Mouse (Mus musculus) midbrain, postnatal 0 days (tissue): ENCODE results near the gene Il12rb2. TPM values are rescaled to one million over a fixed set of nuclear protein-coding genes. Genes with fewer than 3 reads are reported as not detected.

ENCODE experiments used
- ATAC-seq: fragments of 200-750 bp; cut with Nextera tagmentation; 2 replicates; pipeline ENCODE4 v1.8.0; 2017; ENCODE audit warnings: moderate number of reproducible peaks, mild to moderate bottlenecking, moderate TSS enrichment, moderate library complexity; ENCODE audit not compliant: low FRiP score
- DNase-seq: peaks from one replicate; pipeline ENCODE4 v3.0.0-alpha.2; 2015; ENCODE audit warnings: low spot score
- H3K27ac ChIP-seq: fragments of 300-500 bp; sonication (generic); 2 replicates; pipeline ENCODE4 v1.5.1; 2014; ENCODE audit warnings: low read depth, mild to moderate bottlenecking, low read length, mixed read lengths
- H3K27me3 ChIP-seq: fragments of 300-500 bp; sonication (generic); 2 replicates; pipeline ENCODE4 v1.6.1; 2014; ENCODE audit warnings: low read length, control low read depth, mixed read lengths; ENCODE audit not compliant: insufficient read depth
- H3K36me3 ChIP-seq: fragments of 300-500 bp; sonication (generic); 2 replicates; pipeline ENCODE4 v1.6.1; 2014; ENCODE audit warnings: low read length, control low read depth, mixed read lengths; ENCODE audit not compliant: insufficient read depth
- H3K4me1 ChIP-seq: fragments of 300-500 bp; sonication (generic); 2 replicates; pipeline ENCODE4 v1.6.1; 2014; ENCODE audit warnings: mild to moderate bottlenecking, control low read depth, antibody characterized with exemption, low read length, mixed read lengths; ENCODE audit not compliant: insufficient read depth
- H3K4me2 ChIP-seq: fragments of 300-500 bp; sonication (generic); 2 replicates; pipeline ENCODE4 v1.6.1; 2014; ENCODE audit warnings: low read depth, mild to moderate bottlenecking, low read length, mixed read lengths; ENCODE audit not compliant: poor library complexity, severe bottlenecking
- H3K4me3 ChIP-seq: fragments of 300-500 bp; sonication (generic); 2 replicates; pipeline ENCODE4 v1.5.1; 2014; ENCODE audit warnings: low read depth, mild to moderate bottlenecking, low read length, moderate library complexity
- H3K9ac ChIP-seq: fragments of 300-500 bp; sonication (generic); replicated peaks from 2 replicates; pipeline ENCODE4 v1.6.1; 2014; ENCODE audit warnings: mild to moderate bottlenecking, low read length, moderate library complexity, mixed read lengths; ENCODE audit not compliant: poor library complexity, severe bottlenecking
- H3K9me3 ChIP-seq: fragments of 300-500 bp; sonication (generic); 2 replicates; pipeline ENCODE4 v1.6.1; 2016; ENCODE audit warnings: low read length, control low read depth
- CTCF ChIP-seq: IDR thresholded peaks from 2 replicates; pipeline ENCODE4 v1.5.1; 2016; ENCODE audit warnings: antibody characterized with exemption, mild to moderate bottlenecking
- WGBS: fragments of 180-500 bp; shearing (Covaris S2); extraction: QIAGEN DNeasy Blood & Tissue Kit; methylation state at CpG from one replicate; pipeline ENCODE4 v1.1.7; 2014; 5-methylcytosine and 5-hydroxymethylcytosine counted together
- polyA plus RNA-seq: library from polyadenylated mRNA; unstranded; fragments of >200 nt; fragmentation: Nextera tagmentation; extraction: Ambion mirVana; gene quantifications from 2 replicates; pipeline ENCODE4 v1.2.1, GENCODE M21; 2015
- total RNA-seq: library from RNA; depleted of rRNA; stranded (reverse); fragments of >200 nt; gene quantifications from 2 replicates; pipeline ENCODE4 v1.2.3, GENCODE M21; 2014; rRNA removed

Il12rb2 gene
- total and polyA plus RNA-seq, 2 experiments from 2014 or later, result 0.07 to 0.22 TPM

DNA sequence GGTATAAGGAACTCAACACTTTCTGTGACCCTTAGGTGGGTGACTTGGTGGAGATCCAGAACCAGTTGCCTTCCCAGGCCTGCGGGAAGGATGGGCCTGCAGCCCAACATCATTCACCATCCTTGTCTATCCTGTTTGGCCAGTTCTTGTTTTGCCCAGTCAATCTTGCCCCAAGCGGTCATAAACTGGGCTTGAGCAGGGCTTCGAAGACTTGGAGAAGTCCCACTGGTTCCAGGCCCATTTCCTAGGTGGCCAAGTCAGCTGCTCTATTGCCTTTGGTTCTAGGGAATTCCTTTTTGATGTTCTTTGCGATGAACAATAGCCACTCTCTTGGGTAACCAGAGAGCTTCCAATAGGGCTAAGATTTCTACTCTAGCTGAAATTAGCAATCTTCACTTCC lies 124.9 kb downstream of the Il12rb2 start:
- Histone ChIP-seq H3K4me3 (no peak overlapping the region), H3K27me3 (no peaks in the 10 kb centered on the region), H3K27ac (no peak overlapping the region), H3K36me3 (no peaks in the 10 kb centered on the region), H3K4me1 (no peaks in the 10 kb centered on the region), H3K4me2 (no peak overlapping the region), H3K9me3 (no peaks in the 10 kb centered on the region), H3K9ac (no peak overlapping the region)
- DNase-seq (no peak), ATAC-seq (no peak)
- TF ChIP-seq CTCF, result no peak
- WGBS, result 95% methylated on average over 4 of the region's 4 CpGs

DNA sequence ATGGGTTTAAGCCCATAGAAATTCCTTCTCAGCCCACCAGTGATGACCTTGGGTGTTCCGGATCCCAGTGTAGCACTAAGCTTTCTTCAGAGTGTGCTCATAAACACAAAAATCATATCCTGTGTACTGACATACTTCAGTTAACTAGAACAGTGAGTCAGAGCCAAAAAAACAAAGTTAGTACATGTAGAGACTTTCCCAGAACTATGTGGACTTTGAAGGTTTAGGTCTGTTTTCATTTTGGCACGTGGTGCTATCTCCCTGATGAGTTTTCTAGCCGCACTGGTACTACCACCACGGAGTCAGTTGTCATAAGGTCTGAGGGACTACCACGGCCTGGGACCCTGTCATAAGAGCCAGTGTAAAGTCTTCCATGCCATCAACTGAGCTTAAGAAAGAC lies 131.5 kb downstream of the Il12rb2 start:
- H3K4me3 ChIP-seq, result no peak overlapping the region
- H3K4me2 ChIP-seq, result no peak overlapping the region
- ATAC-seq (no peak), DNase-seq (no peak)
- H3K4me1 ChIP-seq, result no peaks in the 10 kb centered on the region
- no peaks in the 10 kb centered on the region for H3K9me3 ChIP-seq
- no peak overlapping the region for H3K27ac ChIP-seq
- H3K9ac ChIP-seq, result no peak overlapping the region
- no peaks in the 10 kb centered on the region for H3K36me3 ChIP-seq
- TF ChIP-seq CTCF, result no peak
- H3K27me3 ChIP-seq, result no peaks in the 10 kb centered on the region
- WGBS, result 86% methylated on average over 5 of the region's 5 CpGs

- ATAC-seq, result no peak
- no peaks in the 10 kb centered on the region for H3K36me3 ChIP-seq
- H3K4me3 ChIP-seq, result no peak overlapping the region
- no peaks in the 10 kb centered on the region for H3K9me3 ChIP-seq
- no peaks in the 10 kb centered on the region for H3K27me3 ChIP-seq
- no peak overlapping the region for H3K4me2 ChIP-seq
- WGBS, result 95% methylated on average over 7 of the region's 7 CpGs
- H3K9ac ChIP-seq, result no peak overlapping the region
- no peak overlapping the region for H3K27ac ChIP-seq
- H3K4me1 ChIP-seq, result no peaks in the 10 kb centered on the region
- no peak for DNase-seq
- TF ChIP-seq CTCF, result no peak
Measured at GRCm38 (mm10) chr6:67243765-67244420, 132.1 kb downstream of the Il12rb2 start.

Other genes with a start within 250 kb of the Il12rb2 start
- gene Serbp1, start 138.0 kb downstream of the Il12rb2 start, total RNA-seq, result 166 and 238 TPM in 2 replicates
- gene Serbp1, start 138.0 kb downstream of the Il12rb2 start, polyA plus RNA-seq, result 277 and 297 TPM in 2 replicates
- gene Il23r, start 115.7 kb upstream of the Il12rb2 start, total RNA-seq, result not detected in 2 replicates
- gene Il23r, start 115.7 kb upstream of the Il12rb2 start, polyA plus RNA-seq, result 0.10 TPM in 1 of 2 replicates, not detected in the other
- gene Tacstd2, start 159.6 kb upstream of the Il12rb2 start, total RNA-seq, result 3.6 and 6.8 TPM in 2 replicates
- gene Tacstd2, start 159.6 kb upstream of the Il12rb2 start, polyA plus RNA-seq, result 3.3 and 3.4 TPM in 2 replicates